Mouse (Mus musculus) mouse embryonic stem cell (cell line): ENCODE data around the gene Itgb3bp.

Experiments used
- in situ Hi-C, 2 experiments: fragments of 300-500 bp; cut with MboI; formaldehyde crosslinking; loops; 1 replicate in 1 of 2; 3 replicates in 1 of 2; pipeline ENCODE4 v1.14.3; 2019 to 2020; ENCODE audit warnings: low sequenced_read_pairs in 2 of 2, low pct_unique_long_range_greater_than_20kb in 1 of 2, mixed read lengths in 1 of 2; ENCODE audit not compliant: unreplicated experiment in 1 of 2

Gene Itgb3bp

DNA sequence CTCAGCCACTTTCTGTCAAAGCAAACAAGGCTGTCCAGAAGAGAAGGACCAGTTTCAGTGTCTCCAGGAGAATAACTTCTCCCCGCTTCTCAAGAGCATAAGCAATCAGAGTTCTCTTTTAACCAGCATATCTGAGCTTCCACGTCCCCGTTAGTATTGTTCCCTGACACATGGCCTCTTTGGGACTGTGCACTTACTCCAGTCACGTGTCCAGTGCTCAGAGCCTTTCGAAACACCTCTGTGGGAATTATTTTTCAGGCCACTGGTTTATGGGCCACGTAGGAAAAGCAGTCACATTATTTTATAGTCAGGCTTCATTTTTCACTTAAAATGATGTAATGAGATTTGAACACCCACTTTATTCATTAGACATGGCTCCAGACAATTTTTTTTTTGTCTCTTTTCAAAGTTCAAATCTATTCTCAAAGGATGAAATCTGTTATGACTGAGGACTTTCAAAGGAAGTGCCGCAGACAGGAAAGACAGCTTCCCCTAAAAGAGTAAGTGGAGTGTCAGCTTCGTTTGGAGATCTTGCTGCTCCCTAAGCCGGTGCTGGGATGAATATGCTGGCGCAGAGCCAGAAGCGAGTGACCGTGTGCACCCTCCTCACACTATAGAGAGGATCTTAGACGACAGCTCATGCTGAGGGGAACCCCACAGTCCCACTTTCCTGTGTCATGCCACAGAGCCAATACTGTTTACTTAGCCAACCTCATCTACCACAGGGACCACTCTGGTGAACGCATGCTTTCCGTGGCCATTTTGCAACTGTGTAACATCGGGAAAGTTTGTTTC is 10.3 kb upstream of the Itgb3bp start:
- in situ Hi-C loops = no loop called here

DNA sequence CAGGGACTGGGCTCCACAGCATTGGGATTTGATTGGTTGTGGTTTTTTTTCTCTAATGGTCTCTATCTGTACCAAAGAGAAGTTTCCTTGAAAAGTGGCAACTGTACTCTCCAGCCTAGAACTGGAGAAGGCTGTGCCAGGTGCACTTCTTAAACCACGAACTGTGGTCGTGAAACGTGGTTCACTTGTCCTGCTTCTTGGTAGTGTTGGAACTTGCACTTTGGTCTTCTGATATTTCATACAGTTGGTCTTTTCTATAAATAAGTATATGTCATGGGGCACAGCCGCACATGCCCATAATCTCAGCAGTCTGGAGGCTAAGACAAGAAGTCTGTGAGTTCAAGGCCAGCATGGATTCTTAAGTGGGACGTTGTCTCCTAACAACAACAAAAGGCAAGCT is 6.7 kb upstream of the Itgb3bp start:
- in situ Hi-C loops = no loop called here

GRCm38 (mm10) chr4:99934859-99935258 is 5.2 kb upstream of the Itgb3bp start:
- in situ Hi-C loops = no loop called here

DNA sequence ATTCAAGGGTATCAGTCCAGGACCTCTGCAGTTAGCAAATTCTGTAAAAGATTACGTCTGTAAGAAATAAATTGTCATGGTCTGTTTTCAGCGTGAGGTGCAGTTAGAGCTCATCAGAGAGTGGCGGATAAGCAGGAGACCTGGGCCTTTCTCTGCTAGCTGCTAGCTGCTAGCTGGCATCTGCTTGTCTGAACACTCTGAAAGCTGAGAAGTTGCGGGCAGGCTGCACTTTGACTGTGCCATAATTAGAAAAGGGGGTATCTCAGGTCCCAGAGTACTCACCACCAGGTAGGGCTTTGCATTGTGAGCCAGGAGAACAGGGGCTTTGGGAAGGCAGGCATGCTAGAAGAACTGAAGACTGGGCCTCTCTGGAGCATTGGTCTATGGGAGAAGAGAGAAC is 2.2 kb upstream of the Itgb3bp start:
- in situ Hi-C loops = no loop called here

GRCm38 (mm10) chr4:99931240-99931580 is 1.6 kb upstream of the Itgb3bp start:
- in situ Hi-C loops = no loop called here

GRCm38 (mm10) chr4:99930518-99931239 is 1.1 kb upstream of the Itgb3bp start:
- in situ Hi-C loops = no loop called here

DNA sequence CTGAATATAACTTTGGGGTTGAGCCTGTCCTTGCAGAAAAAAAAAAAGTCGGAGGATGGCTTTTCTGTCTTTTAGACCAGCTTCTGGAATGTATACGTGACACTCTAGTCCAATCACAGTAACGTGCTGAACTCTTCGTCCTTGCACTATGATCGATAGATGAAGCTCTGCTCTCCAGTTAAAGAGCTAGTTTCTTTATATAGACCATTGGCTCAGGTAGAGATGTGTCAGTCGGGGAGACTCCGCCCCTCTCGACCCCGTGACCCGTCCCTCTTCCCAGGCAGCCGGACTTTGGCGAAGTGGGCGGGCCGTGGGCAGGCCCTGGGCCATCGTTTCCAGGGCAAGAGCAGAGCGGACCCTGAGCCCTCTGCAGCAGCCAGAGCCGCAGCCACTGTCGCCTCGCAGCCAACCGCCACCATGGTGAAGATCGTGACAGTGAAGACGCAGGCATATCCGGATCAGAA is 432 bp downstream of the Itgb3bp start, which contains the start of gene Pgm1:
Gene Pgm1, plus strand, starts transcription at position 266 of the 464 bp plus-strand sequence.
- in situ Hi-C loops = no loop called here

- in situ Hi-C loops = no loop called here
Measured at GRCm38 (mm10) chr4:99928521-99928920, 1.1 kb downstream of the Itgb3bp start.

DNA sequence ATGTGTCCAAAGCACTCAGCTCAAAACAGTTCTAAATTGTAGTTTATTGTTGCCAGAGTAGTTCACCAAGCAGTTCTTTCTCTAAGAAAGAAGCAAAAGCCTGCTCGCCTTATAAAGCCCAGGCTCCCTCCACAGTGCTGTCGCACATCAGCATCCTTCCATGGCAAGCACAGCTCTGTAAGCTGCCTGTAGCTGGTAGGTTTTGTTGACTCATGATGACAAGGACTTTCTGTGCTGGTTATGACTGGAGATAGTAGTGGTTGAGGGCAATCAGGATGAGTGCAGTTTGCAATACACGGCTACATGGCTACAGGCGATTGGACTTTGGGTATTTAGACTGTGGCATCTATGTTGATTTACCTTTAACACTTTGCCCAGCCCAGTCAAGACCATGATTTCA is 3.2 kb downstream of the Itgb3bp start:
- in situ Hi-C loops = no loop called here

DNA sequence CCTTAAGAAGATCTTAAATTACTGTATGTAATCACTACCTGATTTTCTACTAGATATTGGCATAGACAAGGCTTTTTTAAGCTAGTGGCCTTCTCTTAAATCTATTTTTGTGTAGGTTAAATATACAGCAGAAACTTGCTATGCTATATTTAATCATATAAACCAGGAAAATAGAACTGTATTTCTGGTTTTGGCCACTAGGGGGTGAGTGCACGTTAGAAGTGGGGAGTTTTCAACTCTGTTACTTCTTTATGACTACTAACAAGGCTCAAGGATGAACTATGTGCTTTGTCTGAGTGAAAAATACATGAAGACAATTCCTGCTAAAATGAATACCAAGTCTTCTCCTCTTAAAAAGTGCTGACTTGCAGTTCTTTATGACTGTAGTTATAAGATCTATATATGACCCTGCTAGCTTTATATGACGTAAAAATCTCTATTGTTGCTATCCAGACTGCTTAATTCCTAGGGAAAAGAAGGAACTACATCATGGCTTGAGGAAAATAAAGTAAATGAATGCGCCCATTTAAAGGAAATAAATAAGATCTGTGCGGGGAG is 15.6 kb downstream of the Itgb3bp start:
- in situ Hi-C loops = no loop called here

DNA sequence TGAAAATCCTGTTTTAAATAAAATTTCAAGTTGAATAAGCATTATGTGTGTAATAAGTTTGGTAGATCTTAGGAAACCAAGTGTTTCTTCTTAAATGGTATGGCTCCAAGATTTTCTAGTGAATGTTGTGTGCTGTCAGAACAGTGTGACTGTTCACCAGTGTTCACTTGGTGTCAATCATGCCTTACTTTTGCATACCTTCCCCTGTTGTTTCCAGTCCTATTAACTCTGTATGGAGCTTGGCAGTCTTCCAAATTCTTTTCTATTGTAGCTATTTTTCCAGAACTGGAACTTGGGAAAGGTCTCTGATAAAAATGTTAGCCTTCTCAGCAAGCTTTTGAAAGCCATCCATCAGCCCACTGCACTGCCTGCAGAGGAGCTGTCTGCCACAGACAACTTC is 47.2 kb downstream of the Itgb3bp start:
- in situ Hi-C loops = no loop called here

DNA sequence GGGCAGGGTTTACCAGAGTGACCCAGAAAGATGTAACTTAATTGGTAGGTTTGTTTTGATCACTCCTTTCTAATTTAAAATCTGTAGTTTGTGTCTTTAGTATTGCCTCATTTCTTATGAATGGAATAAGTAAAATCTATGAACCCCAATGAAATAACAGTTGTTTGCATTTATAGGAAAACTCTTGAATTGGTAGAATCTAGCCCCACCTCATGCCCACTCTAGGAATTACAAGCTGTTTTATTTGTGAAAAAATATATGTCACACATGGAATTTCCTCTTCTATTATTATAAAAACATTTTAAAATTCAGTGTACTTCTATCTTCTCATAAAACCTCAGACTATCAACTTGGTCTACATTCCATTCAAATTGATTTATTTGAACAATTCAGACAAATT is 47.7 kb downstream of the Itgb3bp start:
- in situ Hi-C loops = no loop called here

DNA sequence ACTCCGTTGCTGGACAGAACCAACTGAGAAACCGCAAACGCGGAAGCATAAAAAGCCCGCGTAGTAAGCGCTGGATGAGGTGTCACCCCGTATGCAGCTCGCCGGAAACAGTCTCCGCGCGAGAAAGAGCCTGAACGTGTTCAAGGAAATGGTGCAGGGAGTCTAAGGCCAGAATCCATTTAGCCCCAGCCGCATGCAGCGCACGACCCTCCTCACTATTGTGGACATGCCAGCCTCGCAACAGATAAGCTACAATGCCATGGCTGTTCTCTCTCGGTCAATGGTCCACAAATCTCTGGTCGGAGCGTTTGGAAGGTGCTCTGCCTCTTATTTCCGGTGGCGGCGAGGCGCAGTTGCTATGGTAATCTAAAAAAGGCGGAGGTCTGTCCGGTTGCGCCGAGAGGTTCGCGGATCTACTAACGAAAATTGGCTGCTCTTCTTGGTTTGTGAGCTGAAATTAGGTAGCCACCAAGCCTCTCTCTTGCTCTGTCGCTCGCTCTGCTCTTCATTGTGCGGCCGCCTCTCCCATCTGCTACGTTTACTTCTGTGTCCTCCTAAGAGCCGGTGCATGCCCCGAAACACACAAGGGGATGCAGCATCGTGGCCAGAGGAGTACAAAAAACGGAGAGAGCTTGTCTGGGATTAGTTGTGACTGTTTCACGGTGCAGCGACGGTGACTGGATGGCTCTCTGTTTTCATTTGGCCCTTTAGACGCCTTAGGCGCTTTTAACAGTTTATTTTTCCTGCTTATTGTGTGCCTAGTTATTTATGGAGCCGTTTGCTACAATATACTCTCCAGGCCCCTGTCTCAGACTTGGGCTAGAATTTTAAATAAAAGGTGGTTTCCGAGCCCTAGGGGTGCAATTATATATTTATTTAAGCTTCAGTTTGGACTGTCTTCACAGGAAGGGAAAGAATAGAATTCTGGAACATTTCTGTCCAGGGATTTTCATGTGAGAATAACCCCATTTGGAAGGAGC is 100.2 kb downstream of the Itgb3bp start, which contains the start of gene Efcab7:
Gene Efcab7, plus strand, starts transcription at position 105 of the 980 bp plus-strand sequence.
- in situ Hi-C loops = no loop called here

GRCm38 (mm10) chr4:99828739-99829093 is 100.9 kb downstream of the Itgb3bp start:
- in situ Hi-C loops = no loop called here

DNA sequence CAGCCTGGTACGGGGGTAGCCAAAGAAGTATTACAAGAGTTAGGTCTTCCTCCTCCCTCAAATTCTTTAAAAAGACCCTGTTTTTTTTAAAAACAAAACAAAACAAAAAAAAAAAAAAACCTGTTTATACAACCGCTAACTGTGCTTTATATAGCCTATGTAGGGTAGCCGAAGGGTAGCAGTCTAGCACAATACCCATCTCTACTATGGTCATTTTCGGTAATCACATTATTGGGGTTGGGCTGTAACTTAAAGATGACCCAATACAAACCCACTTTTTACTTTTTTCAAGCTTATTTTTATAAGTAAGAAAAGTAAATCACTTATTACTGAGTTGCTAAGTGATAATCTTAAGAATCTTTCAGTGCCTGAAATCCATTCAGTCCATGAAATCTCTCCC is 101.3 kb downstream of the Itgb3bp start:
- in situ Hi-C loops = no loop called here

DNA sequence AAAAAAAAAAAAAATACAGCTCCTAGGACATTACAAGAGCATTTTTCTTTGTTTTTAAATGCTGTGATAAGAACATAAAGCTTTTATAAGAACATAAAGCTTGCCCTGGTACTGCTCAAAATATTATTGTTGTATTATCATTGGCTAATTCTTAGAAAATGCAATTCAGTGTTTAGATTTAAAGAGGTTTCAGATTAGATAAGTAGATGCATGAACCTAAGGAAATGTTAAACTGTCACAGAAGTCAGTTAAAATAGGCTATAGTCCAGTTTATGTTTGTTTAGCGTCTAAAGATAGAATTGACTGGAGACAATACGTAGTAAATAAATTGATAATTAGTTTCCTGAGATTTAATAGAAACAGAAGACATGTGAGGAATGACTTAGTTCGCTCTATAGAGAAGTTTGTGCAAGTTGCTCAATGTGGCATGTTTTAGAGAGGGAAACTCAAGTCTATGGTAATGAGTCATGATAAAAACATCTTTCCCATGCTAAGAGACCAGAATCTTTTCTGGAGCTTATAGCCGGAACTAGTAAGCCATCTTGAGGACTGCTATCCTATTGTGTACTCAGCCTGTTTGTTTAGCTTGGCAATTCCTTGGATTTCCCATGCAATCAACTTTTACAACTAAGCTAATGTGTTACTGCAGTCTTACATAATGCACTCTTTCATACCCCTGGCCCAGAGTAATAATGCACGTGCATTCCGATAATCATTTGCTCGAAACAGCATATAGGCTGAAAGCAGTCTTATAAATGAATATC is 112.7 kb downstream of the Itgb3bp start:
- in situ Hi-C loops = no loop called here

DNA sequence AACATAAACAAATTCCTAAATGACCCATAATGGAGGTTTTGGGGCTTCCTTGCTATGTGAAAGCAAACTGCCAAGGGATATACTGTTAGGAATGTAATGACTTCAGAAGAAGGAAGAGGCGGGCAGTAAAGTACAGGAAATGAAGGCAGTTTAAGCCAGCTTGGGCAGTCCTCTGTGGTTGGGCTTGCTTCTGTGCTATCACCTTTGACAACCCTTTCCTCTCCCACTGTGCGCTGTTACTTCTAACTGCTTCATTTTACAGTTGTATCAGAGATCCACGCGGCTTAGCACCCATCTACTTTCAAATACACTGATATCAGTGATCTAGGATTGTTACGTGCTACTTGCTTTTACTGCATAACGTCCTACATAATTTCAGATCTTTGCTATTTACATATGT is 137.2 kb downstream of the Itgb3bp start:
- in situ Hi-C loops = no loop called here

DNA sequence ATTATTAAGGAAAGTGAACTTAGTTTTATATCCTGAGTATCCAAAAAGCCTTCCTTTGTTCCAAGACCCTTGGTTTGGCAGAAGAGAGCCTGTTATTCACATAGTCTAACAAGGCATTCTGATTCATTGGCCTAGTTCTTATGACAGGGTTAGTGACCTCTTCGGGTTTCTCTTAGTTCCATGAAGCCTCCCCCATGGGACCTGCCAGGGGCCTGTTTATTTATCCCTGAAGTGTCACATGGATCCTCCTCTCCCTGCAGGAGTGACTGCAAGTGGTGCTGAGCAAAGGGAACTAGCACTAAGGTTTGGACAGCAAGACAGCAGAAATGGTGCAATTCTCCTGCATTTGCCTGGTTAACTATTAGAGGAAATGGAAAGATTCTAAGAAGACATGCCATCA is 156.6 kb downstream of the Itgb3bp start:
- in situ Hi-C loops = no loop called here
